Mouse (Mus musculus) lung, adult 2 months (tissue): ENCODE measurements around the gene Evc2. TPM values are rescaled to one million over a fixed set of nuclear protein-coding genes. Genes with fewer than 3 reads are reported as not detected.

Experiments
- DNase-seq: peaks from one replicate; pipeline ENCODE4 v3.0.0; 2022
- H3K4me1 ChIP-seq: fragments of 200-500 bp; 2 replicates; pipeline ENCODE4 v1.6.1; 2011; ENCODE audit warnings: low read length; ENCODE audit not compliant: control insufficient read depth, insufficient read depth
- H3K4me3 ChIP-seq: fragments of 200-500 bp; replicated peaks from 2 replicates; pipeline ENCODE3; 2011; ENCODE audit warnings: low read depth, mild to moderate bottlenecking, control low read depth, low read length; ENCODE audit errors: extremely low read depth
- CTCF ChIP-seq: fragments of 200-500 bp; IDR thresholded peaks from 2 replicates; pipeline ENCODE4 v1.5.1; 2011; ENCODE audit warnings: mild to moderate bottlenecking, low read length, control low read depth; ENCODE audit not compliant: insufficient read depth
- POLR2A ChIP-seq: fragments of 200-500 bp; IDR thresholded peaks from 2 replicates; pipeline ENCODE4 v1.6.1; 2011; ENCODE audit warnings: low read depth, mild to moderate bottlenecking, control low read depth, low read length, borderline replicate concordance; ENCODE audit errors: extremely low read depth
- WGBS: fragments of 180-500 bp; shearing (Covaris S2); methylation state at CpG from one replicate; pipeline ENCODE4 v1.1.7; 2018; 5-methylcytosine and 5-hydroxymethylcytosine counted together
- polyA plus RNA-seq: library from polyadenylated mRNA; depleted of rRNA; stranded (reverse); fragments of >200 nt; gene quantifications from 2 replicates; pipeline ENCODE4 v1.2.3, GENCODE M21; 2012

Evc2 gene
- polyA plus RNA-seq, 1 experiment = 15.2 TPM

- TF ChIP-seq POLR2A (no peak), CTCF (no peak)
- WGBS = 80% methylated on average over 6 of the region's 6 CpGs
- no peak for DNase-seq
- H3K4me3 ChIP-seq = no peak overlapping the region
- no peaks in the 10 kb centered on the region for H3K4me1 ChIP-seq
Measured at GRCm38 (mm10) chr5:37326675-37327074, 11.6 kb upstream of the Evc2 start.

- Histone ChIP-seq H3K4me3 (no peak overlapping the region), H3K4me1 (no peaks in the 10 kb centered on the region)
- TF ChIP-seq POLR2A (no peak), CTCF (no peak)
- WGBS = 75% methylated on average over 8 of the region's 8 CpGs
- DNase-seq = no peak
Measured at GRCm38 (mm10) chr5:37330449-37331132, 7.7 kb upstream of the Evc2 start.

GRCm38 (mm10) chr5:37331133-37331505 is 7.2 kb upstream of the Evc2 start:
- H3K4me1 ChIP-seq = no peaks in the 10 kb centered on the region
- no peak for DNase-seq
- no peak for TF ChIP-seq CTCF
- no peak for TF ChIP-seq POLR2A
- H3K4me3 ChIP-seq = no peak overlapping the region
- 84% methylated on average over 2 of the region's 2 CpGs for WGBS

- TF ChIP-seq CTCF = no peak
- TF ChIP-seq POLR2A = no peak
- no peak for DNase-seq
- 78% methylated on average over 4 of the region's 4 CpGs for WGBS
Measured at GRCm38 (mm10) chr5:37332066-37332465, 6.2 kb upstream of the Evc2 start.

GRCm38 (mm10) chr5:37335061-37335460 is 3.2 kb upstream of the Evc2 start:
- TF ChIP-seq CTCF = no peak
- TF ChIP-seq POLR2A = no peak
- WGBS = 58% methylated on average over 3 of the region's 3 CpGs
- Histone ChIP-seq H3K4me3 (no peak overlapping the region), H3K4me1 (no peaks in the 10 kb centered on the region; the same call in 1 of the 2 replicates)
- no peak for DNase-seq

More at GRCm38 (mm10) chr5:37332066-37332465, 6.2 kb upstream of the Evc2 start:
- Histone ChIP-seq H3K4me3 (no peak overlapping the region), H3K4me1 (no peaks in the 10 kb centered on the region)

GRCm38 (mm10) chr5:37336485-37337105 is 1.7 kb upstream of the Evc2 start, which contains the start of gene Evc:
Gene Evc, minus strand, starts transcription at chr5:37336894.
- TF ChIP-seq POLR2A = no peak
- TF ChIP-seq CTCF = no peak
- under 1% methylated on average over 47 of the region's 48 CpGs for WGBS

GRCm38 (mm10) chr5:37337696-37338095 is 603 bp upstream of the Evc2 start:
- TF ChIP-seq POLR2A = no peak
- TF ChIP-seq CTCF = no peak
- no peaks in the 10 kb centered on the region; the same call in 1 of the 2 replicates for H3K4me1 ChIP-seq
- no peak overlapping the region for H3K4me3 ChIP-seq
- no peak for DNase-seq
- WGBS = 58% methylated on average over 3 of the region's 3 CpGs

More at GRCm38 (mm10) chr5:37336485-37337105, 1.7 kb upstream of the Evc2 start, which contains the start of gene Evc:
- peak within 1 kb of the TSS; percentile 77 for H3K4me3 ChIP-seq
- peak; percentile 45 for DNase-seq
- H3K4me1 ChIP-seq = no peaks in the 10 kb centered on the region; the same call in 1 of the 2 replicates

- 79% methylated on average over 2 of the region's 2 CpGs for WGBS
- DNase-seq = no peak
- Histone ChIP-seq H3K4me1 (no peaks in the 10 kb centered on the region), H3K4me3 (no peak overlapping the region)
- TF ChIP-seq CTCF (no peak), POLR2A (no peak)
Measured at GRCm38 (mm10) chr5:37343962-37344361, 5.7 kb downstream of the Evc2 start.

- H3K4me1 ChIP-seq = no peaks in the 10 kb centered on the region
- no peak for DNase-seq
- TF ChIP-seq POLR2A = no peak
- no peak for TF ChIP-seq CTCF
- 86% methylated on average over 2 of the region's 2 CpGs for WGBS
- no peak overlapping the region for H3K4me3 ChIP-seq
Measured at GRCm38 (mm10) chr5:37351791-37352190, 13.5 kb downstream of the Evc2 start.

GRCm38 (mm10) chr5:37354385-37354784 is 16.1 kb downstream of the Evc2 start:
- Histone ChIP-seq H3K4me3 (no peak overlapping the region), H3K4me1 (no peaks in the 10 kb centered on the region)
- 84% methylated on average over 4 of the region's 4 CpGs for WGBS
- peak; percentile 32 for DNase-seq
- TF ChIP-seq CTCF = peak; percentile 42
- no peak for TF ChIP-seq POLR2A
